Mouse (Mus musculus) CH12.LX (cell line): ENCODE data around the gene Cdv3. TPM values are rescaled to one million over a fixed set of nuclear protein-coding genes. Genes with fewer than 3 reads are reported as not detected.
"Not testable (repeated sequence)": the region's sequence is repeated elsewhere in the genome, so short reads cannot be mapped to it uniquely, and the experiment has no call there.

ENCODE experiments used
- DNase-seq: peaks from one replicate; pipeline ENCODE4 v3.0.0-alpha.2; 2013; ENCODE audit errors: extremely low read depth
- H3K27ac ChIP-seq: 2 replicates; pipeline ENCODE4 v1.5.1; 2012; ENCODE audit warnings: low read depth, mild to moderate bottlenecking, control low read depth, moderate library complexity; ENCODE audit not compliant: insufficient read depth
- H3K27me3 ChIP-seq: replicated peaks from 2 replicates; pipeline ENCODE3; 2012; ENCODE audit warnings: inconsistent platforms
- H3K36me3 ChIP-seq, 2 experiments: replicated peaks in 1 of 2; 2 replicates each; pipeline versions ENCODE3 to v1.6.1; 2012; ENCODE audit warnings: inconsistent platforms in 1 of 2, low read length in 1 of 2, mild to moderate bottlenecking in 1 of 2, mixed read lengths in 1 of 2, moderate library complexity in 1 of 2; ENCODE audit not compliant: control insufficient read depth in 1 of 2, insufficient read depth in 1 of 2
- H3K4me1 ChIP-seq, 2 experiments: 2 replicates each; pipeline ENCODE4 v1.6.1; 2012; ENCODE audit warnings: inconsistent platforms in 1 of 2, moderate library complexity in 1 of 2; ENCODE audit not compliant: insufficient read depth in 2 of 2, control insufficient read depth in 1 of 2
- H3K4me2 ChIP-seq: 2 replicates; pipeline ENCODE4 v1.6.1; 2012; ENCODE audit warnings: low read depth, mild to moderate bottlenecking, control low read depth; ENCODE audit not compliant: poor library complexity, insufficient read depth, severe bottlenecking
- H3K4me3 ChIP-seq, 3 experiments: fragments of 150-350 bp in 1 of 3; sonication (generic) in 1 of 3; replicated peaks in 1 of 3; 2 replicates each; pipeline versions ENCODE3 to v1.5.1; 2011 to 2012; ENCODE audit warnings: low read depth in 2 of 3, low read length in 2 of 3, mild to moderate bottlenecking in 2 of 3, moderate library complexity in 2 of 3, control low read depth in 1 of 3, improper control_type of control experiment in 1 of 3, inconsistent platforms in 1 of 3, mixed read lengths in 1 of 3; ENCODE audit not compliant: poor library complexity in 1 of 3
- H3K79me2 ChIP-seq: replicated peaks from 2 replicates; pipeline ENCODE4 v1.6.1; 2012; ENCODE audit warnings: mild to moderate bottlenecking, moderate library complexity; ENCODE audit not compliant: control insufficient read depth, poor library complexity, insufficient read depth, severe bottlenecking; ENCODE audit errors: extremely low read depth
- H3K9ac ChIP-seq: 2 replicates; pipeline ENCODE4 v1.6.1; 2012; ENCODE audit warnings: low read depth, mild to moderate bottlenecking, control low read depth, moderate library complexity; ENCODE audit not compliant: insufficient read depth
- H3K9me3 ChIP-seq: replicated peaks from 2 replicates; pipeline ENCODE3; 2012; ENCODE audit warnings: low read length, inconsistent platforms, mixed read lengths
- BHLHE40 ChIP-seq: IDR thresholded peaks from 2 replicates; pipeline ENCODE4 v1.6.1; 2011; ENCODE audit warnings: mild to moderate bottlenecking, low read depth, low read length, improper control_type of control experiment
- CHD2 ChIP-seq: IDR thresholded peaks from 2 replicates; pipeline ENCODE4 v1.6.1; 2011; ENCODE audit warnings: low read length, improper control_type of control experiment
- CTCF ChIP-seq, 2 experiments: IDR thresholded peaks in 1 of 2; conservative IDR thresholded peaks in 1 of 2; 2 replicates each; pipeline ENCODE4 v1.5.1; 2011 to 2012; ENCODE audit warnings: low read depth in 2 of 2, low read length in 2 of 2, improper control_type of control experiment in 1 of 2, inconsistent platforms in 1 of 2, mild to moderate bottlenecking in 1 of 2, moderate library complexity in 1 of 2
- JUN ChIP-seq: IDR thresholded peaks from 2 replicates; pipeline ENCODE4 v1.6.1; 2011; ENCODE audit warnings: low read depth, mild to moderate bottlenecking, low read length, improper control_type of control experiment, moderate library complexity; ENCODE audit not compliant: insufficient read depth
- JUND ChIP-seq: conservative IDR thresholded peaks from 2 replicates; pipeline ENCODE4 v1.6.1; 2011; ENCODE audit warnings: low read depth, low read length, improper control_type of control experiment
- POLR2AphosphoS2 ChIP-seq: IDR thresholded peaks from 2 replicates; pipeline ENCODE4 v1.6.1; 2011; ENCODE audit warnings: low read depth, low read length, improper control_type of control experiment
- SIN3A ChIP-seq: IDR thresholded peaks from 2 replicates; pipeline ENCODE4 v1.6.1; 2012; ENCODE audit warnings: low read length, improper control_type of control experiment, inconsistent platforms
- USF1 ChIP-seq: IDR thresholded peaks from 2 replicates; pipeline ENCODE4 v1.6.1; 2014; ENCODE audit warnings: low read depth, mild to moderate bottlenecking, inconsistent platforms, low read length, improper control_type of control experiment
- USF2 ChIP-seq: conservative IDR thresholded peaks from 2 replicates; pipeline ENCODE4 v1.6.1; 2011; ENCODE audit warnings: low read depth, low read length, improper control_type of control experiment
- ZKSCAN1 ChIP-seq: IDR thresholded peaks from 2 replicates; pipeline ENCODE4 v1.6.1; 2012; ENCODE audit warnings: low read depth, inconsistent platforms, low read length, improper control_type of control experiment, borderline replicate concordance
- ZMIZ1 ChIP-seq: IDR thresholded peaks from 2 replicates; pipeline ENCODE4 v1.6.1; 2012; ENCODE audit warnings: low read depth, mild to moderate bottlenecking, inconsistent platforms, low read length, improper control_type of control experiment
- ZNF384 ChIP-seq: IDR thresholded peaks from 2 replicates; pipeline ENCODE4 v1.6.1; 2012; ENCODE audit warnings: low read depth, low read length, improper control_type of control experiment, inconsistent platforms
- dilution Hi-C: fragments of 300-500 bp; cut with MboI; formaldehyde crosslinking; loops from 2 replicates; pipeline ENCODE4 v1.14.3; 2020; ENCODE audit warnings: low sequenced_read_pairs; ENCODE audit not compliant: extremely low pct_unique_long_range_greater_than_20kb, extremely low pct_ligation_motif_present
- in situ Hi-C: fragments of 300-500 bp; cut with MboI; formaldehyde crosslinking; loops from 3 replicates; pipeline ENCODE4 v1.14.3; 2019; ENCODE audit warnings: low sequenced_read_pairs, low pct_ligation_motif_present, low pct_unique_long_range_greater_than_20kb, mixed read lengths
- polyA plus RNA-seq: library from polyadenylated mRNA; unstranded; fragments of >175 nt; gene quantifications from 2 replicates; pipeline ENCODE4 v1.2.1, GENCODE M21; 2012; ENCODE audit warnings: low read depth; ENCODE audit not compliant: insufficient read length
- total RNA-seq, 2 experiments: library from RNA; depleted of rRNA; stranded (reverse); fragments of 300-350 nt in 1 of 2; fragments of >200 nt in 1 of 2; gene quantifications; 2 replicates each; pipeline ENCODE4 v1.2.3; 2012 to 2014

Cdv3 gene
- total and polyA plus RNA-seq, 3 experiments, result 189 to 341 (median 281) TPM

- dilution Hi-C loops, result no loop called here
- H3K9ac ChIP-seq, result no peak overlapping the region
- no peak for DNase-seq
- H3K4me3 ChIP-seq, result no peak overlapping the region
- no peaks in the 10 kb centered on the region for H3K27me3 ChIP-seq
- peaks cover 83% of the 10 kb centered on the region for H3K79me2 ChIP-seq
- H3K36me3 ChIP-seq, result peaks cover 33 to 64% of the 10 kb centered on the region in 2 experiments
- no peaks in the 10 kb centered on the region for H3K9me3 ChIP-seq
- H3K27ac ChIP-seq, result no peak overlapping the region
- H3K4me2 ChIP-seq, result no peak overlapping the region
- H3K4me1 ChIP-seq, result peaks cover 2 to 44% of the 10 kb centered on the region in 2 experiments; a peak in 2 of 4 replicates
- in situ Hi-C loops, result no loop called here
- TF ChIP-seq CHD2 (no peak), ZKSCAN1 (no peak), BHLHE40 (no peak), ZMIZ1 (no peak), JUND (peak; percentile 57; the same call in 1 of the 2 replicates), USF2 (no peak), JUN (0 out of 2 replicates have a peak, but pooled peaks have one; percentile 14), POLR2AphosphoS2 (no peak)
- TF ChIP-seq, all 38 proteins: peak for 2
Measured at GRCm38 (mm10) chr9:103360642-103361041, 5.0 kb downstream of the Cdv3 start.

DNA sequence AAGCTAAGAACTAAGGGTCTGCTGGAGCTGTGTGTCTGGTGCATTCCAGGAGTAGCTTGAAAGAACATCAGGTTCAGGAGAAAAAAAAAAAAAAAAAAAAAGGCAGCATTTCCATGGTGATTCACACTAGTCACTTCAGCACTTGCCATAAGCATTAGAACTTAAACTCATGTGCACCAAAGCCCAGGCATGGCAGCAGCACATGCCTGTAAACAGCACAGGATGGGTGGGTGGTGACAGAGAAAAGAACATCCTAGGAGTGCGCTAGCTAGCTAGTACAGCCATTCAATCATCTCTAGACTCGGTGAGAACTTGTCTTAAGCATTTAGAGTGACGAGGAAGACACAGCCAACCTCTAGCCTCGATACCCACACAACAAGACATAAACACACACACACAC is 7.1 kb downstream of the Cdv3 start:
- Histone ChIP-seq H3K36me3 (peaks cover 35 to 64% of the 10 kb centered on the region in 2 experiments), H3K27ac (no peak overlapping the region), H3K4me2 (no peak overlapping the region), H3K27me3 (no peaks in the 10 kb centered on the region), H3K4me3 (no peak overlapping the region), H3K9me3 (no peaks in the 10 kb centered on the region), H3K79me2 (peaks cover 69% of the 10 kb centered on the region), H3K4me1 (peaks cover 2 to 44% of the 10 kb centered on the region in 2 experiments; a peak in 2 of 4 replicates)
- dilution Hi-C loops, result no loop called here
- DNase-seq, result no peak
- in situ Hi-C loops, result no loop called here
- TF ChIP-seq USF1 (no peak), ZNF384 (0 out of 2 replicates have a peak, but pooled peaks have one; percentile 12)
- TF ChIP-seq, all 38 proteins: peak for 1
- no peak overlapping the region for H3K9ac ChIP-seq

- no peak overlapping the region for H3K9ac ChIP-seq
- no peaks in the 10 kb centered on the region for H3K9me3 ChIP-seq
- in situ Hi-C loops, result no loop called here
- no peaks in the 10 kb centered on the region for H3K27me3 ChIP-seq
- H3K4me1 ChIP-seq, result peaks cover 2 to 44% of the 10 kb centered on the region in 2 experiments; a peak in 2 of 4 replicates
- H3K79me2 ChIP-seq, result peaks cover 63% of the 10 kb centered on the region
- no peak overlapping the region for H3K27ac ChIP-seq
- H3K36me3 ChIP-seq, result peaks cover 38 to 61% of the 10 kb centered on the region in 2 experiments
- dilution Hi-C loops, result no loop called here
- no peak overlapping the region for H3K4me2 ChIP-seq
- DNase-seq, result no peak
- H3K4me3 ChIP-seq, result no peak overlapping the region
- TF ChIP-seq SIN3A (no peak), CTCF (conservative IDR thresholded peaks at IDR 0.05 in 1 of 2, IDR thresholded peaks at IDR 0.05 in 1 of 2; ENCODE audit: low read depth in 2 of 2, low read length in 2 of 2) (peak in 1 of 2 experiments; percentile 40; a peak in 1 of 4 replicates)
Measured at GRCm38 (mm10) chr9:103357893-103358292, 7.7 kb downstream of the Cdv3 start.

DNA sequence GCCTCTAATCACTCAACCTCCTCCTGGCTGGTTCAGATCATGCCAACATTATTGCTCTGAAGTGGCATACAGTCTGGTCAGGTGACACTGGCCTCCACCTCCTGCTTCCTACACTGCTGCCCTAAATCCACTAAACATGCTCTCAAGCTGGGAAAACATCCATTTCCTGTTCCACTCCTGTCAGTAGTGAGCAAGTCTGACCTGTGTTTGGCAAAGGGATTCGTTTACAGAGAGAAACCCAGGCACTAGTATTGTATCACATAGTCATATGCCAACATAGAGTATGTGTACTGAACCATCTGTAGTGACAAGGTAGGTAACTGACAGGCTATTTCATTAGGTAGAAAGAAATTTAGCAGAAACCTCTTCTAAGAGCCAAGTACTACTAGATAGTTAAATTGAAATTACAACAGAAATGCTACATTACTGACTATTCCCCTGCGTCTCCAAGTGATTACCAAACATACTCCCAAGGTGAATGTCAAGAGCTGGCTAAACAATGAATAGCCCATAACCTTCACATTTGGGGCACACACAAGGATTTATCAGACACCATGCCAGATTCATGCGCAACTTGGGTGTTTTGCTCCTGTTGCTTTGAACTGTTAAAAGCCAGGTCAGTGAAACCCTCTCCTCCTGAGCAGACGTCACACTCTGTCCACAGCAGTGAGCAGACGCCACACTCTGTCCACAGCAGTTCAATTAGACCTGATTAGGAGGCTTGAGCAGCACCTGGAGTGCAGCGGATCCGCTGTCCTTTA is 12.0 kb downstream of the Cdv3 start:
- H3K27me3 ChIP-seq, H3K4me2 ChIP-seq, dilution Hi-C loops, H3K4me3 ChIP-seq, H3K27ac ChIP-seq, H3K9me3 ChIP-seq, H3K9ac ChIP-seq, DNase-seq, in situ Hi-C loops: not testable (repeated sequence)
- peaks cover 0 to 12% of the 10 kb centered on the region in 2 experiments; a peak in 1 of 4 replicates for H3K4me1 ChIP-seq
- H3K79me2 ChIP-seq, result peaks cover 36% of the 10 kb centered on the region
- H3K36me3 ChIP-seq, result peaks cover 43 to 66% of the 10 kb centered on the region in 2 experiments
